Mouse (Mus musculus) hematopoietic stem cell, adult 5-6 weeks (primary cell): Measurements from ENCODE around the gene Gdpd5. TPM values are rescaled to one million over a fixed set of nuclear protein-coding genes. Genes with fewer than 3 reads are reported as not detected.
A peak's percentile ranks its signal among the peaks of the same experiment; 100 is the strongest.

Experiments used
- ATAC-seq, 2 experiments: fragments of 125-278 bp in 1 of 2; replicated peaks in 1 of 2; 2 replicates each; pipeline ENCODE4 v1.8.0; 2016 to 2017; ENCODE audit warnings: inconsistent platforms in 2 of 2, mild to moderate bottlenecking in 2 of 2, moderate number of reproducible peaks in 2 of 2, low read depth in 1 of 2, moderate TSS enrichment in 1 of 2; ENCODE audit not compliant: low FRiP score in 2 of 2, poor library complexity in 2 of 2, severe bottlenecking in 2 of 2, insufficient read depth in 1 of 2, low TSS enrichment in 1 of 2
- total RNA-seq: library from RNA; stranded (forward); fragments of 172-1452, 232-1000 nt; gene quantifications from 2 replicates; pipeline ENCODE4 v1.2.3, GENCODE M21; 2017

Gene Gdpd5
- 0.15 and 0.25 TPM in 2 replicates for total RNA-seq

DNA sequence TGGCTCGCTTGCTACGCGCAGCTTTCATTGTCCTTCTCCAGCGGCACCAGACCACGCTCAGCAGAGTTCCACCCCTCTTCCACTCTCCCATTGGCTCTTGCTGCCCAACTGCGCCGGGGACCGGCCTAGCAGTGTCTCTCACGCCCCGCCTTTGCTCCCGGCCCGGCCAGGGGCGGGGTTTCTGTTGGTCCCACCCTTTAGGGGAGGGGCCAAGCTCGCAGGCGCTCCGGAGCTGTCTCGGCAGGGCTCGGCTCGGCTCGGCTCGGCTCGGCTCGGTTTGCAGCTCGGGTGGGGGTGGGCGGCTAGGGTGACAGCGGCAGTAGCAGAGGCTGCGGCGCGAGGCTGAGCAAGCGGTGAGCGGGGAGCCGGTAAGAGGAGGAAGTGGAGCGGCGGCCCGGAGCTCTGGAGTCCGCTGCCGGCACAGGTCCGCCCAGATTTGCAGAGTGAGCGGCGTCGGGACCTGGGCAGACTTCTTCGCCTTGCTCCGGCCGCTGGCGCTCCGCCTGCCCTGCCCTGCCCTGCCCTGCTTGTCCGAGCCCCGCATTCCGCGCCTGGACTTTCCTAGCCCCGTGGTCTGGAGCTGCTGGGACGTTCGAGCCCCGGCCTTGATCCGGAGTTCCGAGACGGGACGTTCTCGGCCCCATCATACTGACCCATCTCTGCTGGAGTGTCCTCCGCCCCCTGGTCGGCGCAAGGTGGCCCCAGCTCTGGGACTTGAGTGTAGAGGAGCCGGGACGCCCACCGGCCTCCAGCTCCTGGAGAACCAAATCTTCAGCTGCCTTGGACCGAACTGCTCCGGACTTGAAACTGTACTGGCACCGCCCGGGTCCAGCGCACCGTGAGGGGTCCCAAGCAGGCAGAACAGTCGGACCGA, at the start of gene Gdpd5:
Gdpd5 (plus strand) TSS at position 201 of the 874 bp plus-strand sequence.
- peak; percentile 87 to 90 for ATAC-seq

GRCm38 (mm10) chr7:99332774-99333480, 48.3 kb upstream of the Gdpd5 start:
- peak; percentile 89 to 92 for ATAC-seq

- no peak for ATAC-seq
Observed at GRCm38 (mm10) chr7:99340736-99341135, 40.5 kb upstream of the Gdpd5 start.

- ATAC-seq, result no peak
Observed at GRCm38 (mm10) chr7:99343577-99343976, 37.6 kb upstream of the Gdpd5 start.

DNA sequence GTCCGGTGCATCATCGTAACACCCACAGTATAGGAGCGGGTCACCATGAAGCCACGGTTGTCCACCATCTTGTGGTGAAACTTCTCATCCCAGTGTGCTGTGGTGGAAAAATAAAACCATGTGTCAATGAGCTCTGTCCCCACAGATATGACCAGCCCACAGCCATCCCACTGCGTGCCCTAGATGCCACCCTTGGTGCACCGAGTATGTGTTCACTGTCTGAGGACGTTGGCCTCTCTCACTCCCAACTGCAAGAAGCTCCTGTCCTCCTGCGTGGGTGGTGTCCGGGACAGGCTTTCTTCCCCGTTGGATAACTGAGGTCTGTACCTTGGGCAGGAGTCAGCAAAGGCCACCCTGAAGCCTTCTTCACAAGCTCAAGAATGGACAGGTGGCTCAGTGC, 33.9 kb upstream of the Gdpd5 start:
- ATAC-seq, result no peak

DNA sequence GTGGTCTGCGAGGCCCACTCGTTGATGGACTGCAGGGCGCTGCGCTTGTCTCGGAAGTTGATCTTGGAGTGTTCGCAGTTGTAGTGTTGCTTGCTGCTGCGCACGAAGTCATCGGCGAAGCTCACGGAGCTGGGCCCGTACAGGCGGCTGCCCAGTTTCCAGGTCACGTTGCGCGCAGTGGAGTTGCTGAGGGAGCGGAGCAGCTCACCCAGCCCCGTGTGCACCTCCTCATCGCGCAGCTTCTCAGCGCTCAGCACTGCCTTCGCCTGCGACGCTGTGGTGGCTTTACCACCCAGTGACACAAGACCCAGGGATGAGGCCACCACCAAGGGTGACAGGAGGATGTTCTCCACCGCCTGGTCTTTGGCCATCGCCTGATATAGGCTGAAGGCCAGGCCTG, 32.3 kb upstream of the Gdpd5 start:
- ATAC-seq, result no peak

DNA sequence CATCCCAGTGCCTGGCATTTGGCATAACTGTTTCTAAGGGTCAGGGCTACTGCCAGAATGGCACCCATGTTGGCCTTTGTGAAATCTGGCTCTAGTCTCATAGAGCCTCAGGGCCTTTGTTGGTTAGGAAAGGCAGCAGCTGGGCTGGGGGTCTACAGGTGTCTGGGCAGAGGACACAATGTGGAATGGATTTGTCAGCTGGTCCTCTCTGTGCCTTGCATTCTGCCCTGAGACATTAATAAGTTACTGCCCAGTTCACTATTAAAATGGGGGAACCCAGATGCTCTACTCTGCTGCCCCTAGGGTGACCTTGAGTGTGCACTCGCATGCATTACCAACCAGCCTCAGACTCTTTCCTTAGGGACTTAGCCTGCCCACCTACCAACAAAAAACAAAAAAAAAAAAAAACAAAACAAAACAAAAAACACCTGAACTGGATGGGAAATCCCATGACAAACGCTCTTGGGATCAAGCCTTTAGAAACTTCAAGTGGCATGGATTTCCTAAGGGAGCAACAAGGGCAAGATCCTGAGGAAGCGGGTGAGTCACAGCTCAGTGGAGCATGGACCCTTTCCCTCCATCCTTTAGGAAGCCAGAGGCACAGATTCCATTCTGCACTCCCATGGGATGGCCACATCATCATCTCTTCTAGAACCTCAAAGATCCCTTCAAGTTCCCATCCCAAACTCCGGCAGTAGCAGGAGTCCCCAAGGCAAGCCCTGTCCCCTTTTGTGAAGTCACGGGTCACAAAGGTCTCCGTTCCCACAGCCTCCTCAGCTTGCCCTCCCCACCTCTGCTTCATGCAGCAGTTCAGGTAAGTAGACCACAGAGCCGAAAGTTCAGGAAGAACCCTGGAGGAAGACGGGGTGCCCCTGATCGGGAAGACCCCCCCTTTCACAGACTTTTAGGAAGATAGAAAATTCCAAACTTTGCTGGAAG, 31.2 kb upstream of the Gdpd5 start:
- no peak for ATAC-seq

DNA sequence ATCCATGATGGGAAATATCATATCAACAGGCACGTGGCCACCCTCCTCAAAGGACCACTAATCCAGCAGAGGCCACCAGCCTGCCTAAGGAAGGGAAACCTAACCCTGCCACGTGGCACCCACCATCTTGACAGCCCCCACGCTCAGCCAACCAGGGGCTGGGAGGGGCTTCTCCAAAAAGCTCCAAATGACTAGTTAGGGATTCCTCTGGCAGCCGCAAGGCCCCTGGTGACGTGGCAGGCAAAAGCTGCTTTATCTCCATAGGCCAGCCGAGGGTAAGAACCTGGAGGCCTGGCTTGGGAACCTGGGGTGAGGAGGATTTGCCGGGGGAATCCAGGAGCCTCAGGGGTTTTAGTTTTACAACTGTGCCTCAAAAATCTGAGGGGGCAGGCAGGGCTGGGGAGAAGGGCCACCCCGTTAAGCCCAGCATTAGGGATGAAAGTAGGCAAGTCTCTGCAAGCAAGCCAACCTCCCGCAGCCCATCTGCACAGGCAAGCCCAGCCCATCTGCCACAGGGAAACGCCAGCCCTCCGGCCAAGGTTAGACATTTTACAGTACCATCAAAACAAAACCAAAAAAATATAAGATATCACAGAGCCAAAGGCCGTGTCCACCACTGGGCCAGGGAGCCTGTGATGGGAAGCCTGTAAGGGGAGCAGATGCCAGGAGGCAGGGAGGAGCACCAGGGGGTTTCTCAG, 30.0 kb upstream of the Gdpd5 start:
- no peak for ATAC-seq

DNA sequence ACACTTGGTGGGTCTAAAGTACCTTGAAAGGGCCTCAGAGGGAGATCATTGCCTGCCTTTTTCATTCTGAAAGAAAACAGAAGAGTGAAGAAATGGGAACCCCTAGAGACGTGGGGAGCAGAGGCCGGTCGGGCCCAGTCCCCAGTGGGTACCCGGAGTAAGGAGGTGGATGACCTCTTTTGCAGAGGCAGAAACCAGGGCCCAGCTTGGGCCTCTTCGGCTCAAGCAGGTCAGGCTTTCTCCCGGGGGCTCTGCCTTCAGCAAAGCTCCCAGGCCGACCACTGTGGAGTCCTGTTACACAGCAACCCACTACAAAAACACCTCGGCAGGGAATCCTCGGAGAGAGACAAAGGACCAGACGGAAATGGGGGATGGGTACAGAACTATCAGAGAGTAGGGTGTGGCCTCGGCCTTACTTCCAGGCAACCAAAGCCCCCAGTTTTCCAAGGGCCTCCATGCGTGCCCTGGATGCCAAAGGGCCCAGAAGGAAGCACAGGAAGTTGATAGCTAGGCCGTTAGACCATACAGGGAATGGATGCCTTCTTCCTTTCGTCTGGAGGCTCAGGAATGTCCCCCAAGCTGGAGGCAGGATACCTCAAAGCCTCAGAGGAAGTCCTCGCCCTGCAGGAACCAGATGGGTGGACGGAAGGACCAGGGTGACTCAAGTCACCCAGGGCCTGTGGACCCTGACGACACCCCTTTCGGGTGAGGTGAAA, 29.3 kb upstream of the Gdpd5 start:
- no peak for ATAC-seq

DNA sequence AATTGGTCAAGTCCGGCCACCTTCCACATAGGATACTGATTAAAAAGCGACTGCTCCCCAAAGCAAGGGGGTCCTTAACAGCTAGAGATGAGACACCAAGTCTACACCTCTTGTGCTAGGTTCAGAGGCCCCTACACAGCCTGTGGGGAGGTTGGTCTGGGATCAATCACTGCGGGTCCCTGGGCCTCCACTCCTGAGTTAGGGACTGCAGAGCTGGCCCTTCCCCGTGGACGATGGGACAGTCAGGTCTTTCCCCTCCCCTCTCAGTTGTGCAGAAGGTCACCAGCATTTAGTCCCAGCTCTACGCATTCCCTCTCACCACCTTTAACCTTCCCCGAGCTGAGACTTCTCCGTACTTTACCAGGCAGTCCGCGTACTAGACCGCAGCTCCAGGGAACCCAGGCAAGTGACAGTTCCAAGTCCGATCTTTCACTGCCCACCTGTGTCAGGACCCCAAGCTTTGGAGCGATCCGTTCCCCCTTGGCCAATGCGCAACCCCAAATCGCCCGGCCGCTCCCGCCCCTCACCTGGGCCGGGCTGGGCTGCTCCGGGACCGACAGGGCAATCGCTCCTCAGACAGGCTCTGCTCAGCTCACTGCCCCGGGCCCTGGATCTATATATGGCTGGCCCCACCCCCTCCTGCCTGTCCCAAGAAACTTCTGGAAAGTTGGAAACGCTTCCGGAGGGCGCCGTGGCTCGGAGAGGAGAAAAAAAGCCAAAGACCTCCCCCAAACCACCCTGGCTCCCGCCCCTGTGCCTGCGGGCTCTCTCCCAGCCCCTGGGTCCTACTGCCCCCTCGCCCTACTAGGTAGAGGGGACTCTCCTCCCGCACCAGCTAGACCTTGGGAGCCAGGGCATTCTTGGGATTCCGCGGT, 28.5 kb upstream of the Gdpd5 start, which contains the start of gene Serpinh1:
Serpinh1 (minus strand) TSS at position 714 of the 875 bp plus-strand sequence.
- peak; percentile 10 to 42; a peak in 1 of 4 replicates for ATAC-seq

DNA sequence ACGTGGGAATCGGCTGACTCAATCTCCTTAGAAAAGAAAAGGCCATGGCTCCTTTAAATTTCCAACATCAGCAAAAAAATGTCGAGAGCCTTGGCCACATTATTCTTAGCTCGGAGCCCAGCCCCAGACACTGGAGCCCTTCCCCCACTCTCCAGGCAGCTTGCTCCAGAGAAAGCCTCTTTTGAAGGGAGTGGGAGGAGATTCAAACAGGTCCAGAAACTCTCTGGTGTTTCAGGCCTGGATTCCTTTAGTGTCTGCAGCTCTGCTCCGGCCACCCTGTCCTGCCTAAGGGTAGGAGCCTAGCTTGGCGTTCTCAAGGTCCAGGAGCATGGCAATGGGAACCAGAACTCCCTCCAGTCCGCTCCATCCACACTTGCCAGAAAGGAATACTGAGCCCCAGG, 25.5 kb upstream of the Gdpd5 start:
- ATAC-seq, result no peak

DNA sequence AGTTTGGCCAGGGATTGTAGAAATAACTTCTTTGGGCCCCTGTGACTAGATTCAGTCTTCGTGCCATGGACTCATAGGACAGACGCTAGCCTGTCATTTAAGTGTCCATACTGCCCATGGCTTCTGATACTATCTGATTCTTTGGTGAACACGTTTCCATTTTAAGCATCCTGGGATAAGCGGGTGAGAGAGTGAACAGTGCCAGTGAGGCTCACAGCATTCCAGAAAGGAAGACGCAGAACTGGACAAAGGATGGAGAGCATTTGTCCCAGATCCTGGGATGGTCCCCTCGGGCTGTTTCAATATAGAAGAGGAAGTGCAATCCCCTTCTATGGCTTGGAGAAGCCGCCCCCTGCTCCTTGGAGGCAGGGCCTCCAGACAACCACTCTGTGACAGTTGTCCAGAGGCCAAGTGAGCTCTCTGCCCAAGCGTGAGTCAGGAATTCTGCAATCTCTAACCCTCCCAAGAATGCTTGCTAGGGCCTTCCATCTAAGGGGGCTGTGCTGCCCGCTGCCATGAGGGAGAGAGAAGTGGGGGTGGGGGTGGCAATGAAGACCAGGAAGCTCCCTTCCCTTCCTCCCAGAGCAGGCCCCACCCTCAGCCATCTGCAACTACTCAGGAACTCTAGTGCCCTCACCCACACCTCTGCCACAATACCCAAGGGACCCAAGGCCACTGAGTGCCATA, 24.8 kb upstream of the Gdpd5 start:
- ATAC-seq, result no peak

DNA sequence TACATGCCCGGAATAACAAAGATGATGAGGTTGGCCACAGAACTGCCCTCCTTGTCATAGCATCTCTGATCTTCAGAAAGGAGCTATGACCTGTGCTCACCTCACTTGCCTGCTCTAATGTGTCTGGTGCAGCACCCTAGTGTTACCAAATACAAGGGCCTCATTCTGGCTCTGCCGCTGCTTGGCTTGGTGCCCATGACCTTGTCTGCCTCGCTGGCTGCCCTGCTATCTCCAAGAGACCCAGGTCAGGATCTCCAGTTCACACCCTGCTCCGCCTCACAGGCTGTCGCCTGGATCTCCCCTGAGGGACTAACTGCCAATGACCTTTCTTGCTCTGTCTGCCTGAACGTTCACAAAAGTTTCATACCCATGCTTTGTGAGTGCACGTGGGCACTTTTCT, 24.0 kb upstream of the Gdpd5 start:
- no peak for ATAC-seq

DNA sequence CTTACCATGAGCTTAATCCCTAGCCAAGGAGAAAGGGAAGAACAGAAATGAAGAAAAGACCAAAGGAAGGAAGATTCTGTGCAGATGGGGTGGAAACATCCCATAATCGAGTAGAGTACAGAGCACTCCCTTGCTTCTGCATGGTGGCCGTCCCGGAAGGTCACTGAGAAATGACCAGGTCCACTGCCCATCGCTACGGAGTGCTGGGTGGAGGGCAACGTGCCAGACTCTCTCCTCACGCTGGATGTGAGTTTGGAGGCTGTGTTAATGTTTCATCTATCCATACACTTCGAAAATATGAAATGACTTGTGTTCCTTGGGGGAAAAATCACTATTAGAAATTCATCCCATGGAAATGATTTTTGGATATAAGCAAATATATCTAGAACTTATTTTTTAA, 22.8 kb upstream of the Gdpd5 start:
- ATAC-seq, result no peak
